Mouse (Mus musculus): ENCODE measurements around the gene Antxrl.

The Antxrl gene

DNA sequence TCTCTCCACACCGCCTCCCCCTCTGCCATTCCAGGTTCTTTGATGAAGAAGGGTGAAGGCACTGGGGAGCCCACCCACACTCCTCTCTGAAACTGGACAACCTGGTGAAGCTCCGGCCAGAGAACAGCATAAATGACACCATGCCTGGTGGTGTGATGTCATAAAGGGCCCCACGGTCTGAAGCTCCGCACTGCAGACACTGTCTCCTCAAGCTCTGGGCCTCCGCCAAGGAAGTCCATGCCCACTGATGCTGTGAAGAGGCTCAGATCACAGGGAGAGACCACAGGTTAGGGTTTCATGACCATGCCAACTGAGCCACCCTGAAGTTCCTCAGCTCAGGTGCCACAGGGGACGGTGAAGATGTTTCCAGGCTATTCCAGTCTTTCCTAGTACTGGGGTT lies at the start of gene Antxrl:
TSS of gene Antxrl (plus strand) at position 192 of the 400 bp plus-strand sequence.
- DNase-seq (ENCODE audit: low read depth, low spot score): no peak

DNA sequence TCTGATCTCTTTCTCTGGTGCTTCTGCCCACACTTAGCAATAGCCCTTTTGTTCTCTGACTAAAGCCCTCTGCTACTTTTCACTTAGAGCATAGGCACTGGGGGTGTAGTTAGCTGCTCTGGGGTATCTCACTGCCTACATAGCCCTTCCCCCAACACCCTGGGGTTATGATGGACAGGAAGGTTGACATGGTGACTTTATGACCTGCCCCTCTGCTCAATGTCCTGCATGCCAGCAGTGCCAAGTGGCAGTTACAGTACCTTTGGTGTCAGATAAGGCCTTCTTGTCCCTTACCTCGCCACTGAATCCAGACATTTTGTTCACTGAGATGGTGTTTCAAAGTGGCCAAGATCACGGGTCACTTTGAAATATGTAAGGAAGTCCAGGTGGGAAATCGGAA lies 37.4 kb upstream of the Antxrl start, which contains the start of gene Gm30083:
TSS of gene Gm30083 (minus strand) at position 120 of the 400 bp plus-strand sequence.
- DNase-seq (ENCODE audit: low read depth, low spot score): no peak

DNA sequence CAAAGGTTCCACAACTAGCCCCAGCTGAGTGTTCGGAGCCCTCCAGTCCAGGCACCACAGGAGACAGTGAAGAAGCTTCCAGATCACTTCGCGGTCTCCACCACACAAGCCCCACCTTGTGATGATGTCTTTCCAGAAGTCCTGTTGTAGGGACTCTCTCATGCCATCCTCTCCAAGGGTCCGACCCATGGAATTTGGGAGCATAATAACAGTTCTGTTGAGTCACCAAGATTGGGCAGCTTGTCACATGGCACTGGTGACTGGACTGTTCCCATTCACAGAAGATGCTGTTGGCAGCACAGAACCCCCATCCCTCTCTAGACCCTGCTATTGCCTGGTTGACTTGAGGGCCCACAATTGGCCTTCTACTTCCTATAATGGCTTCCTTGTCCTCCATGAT lies 36.1 kb upstream of the Antxrl start, which contains the start of gene Gm5460:
TSS of gene Gm5460 (plus strand) at position 378 of the 400 bp plus-strand sequence.
- no peak for DNase-seq (ENCODE audit: low read depth, low spot score)

DNA sequence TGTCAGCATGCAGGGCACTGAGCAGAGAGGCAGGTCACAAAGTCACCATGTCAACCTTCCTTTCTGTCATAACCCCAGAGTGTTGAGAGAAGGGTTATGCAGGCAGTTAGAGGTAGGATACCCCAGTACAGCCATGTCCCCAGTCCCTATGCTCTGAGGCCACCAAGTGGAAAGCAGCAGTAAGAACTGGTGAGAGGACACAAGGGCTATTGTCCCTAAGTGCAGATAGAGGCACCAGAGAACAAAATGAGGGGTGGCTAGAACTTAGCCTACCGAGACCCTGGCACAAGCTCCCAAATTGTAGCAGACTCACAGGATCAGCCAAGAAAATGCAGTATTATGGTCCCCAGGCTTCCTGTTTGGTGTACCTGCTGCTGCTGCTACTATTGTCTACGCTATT lies 35.6 kb upstream of the Antxrl start:
- DNase-seq (ENCODE audit: low read depth, low spot score): no peak

DNA sequence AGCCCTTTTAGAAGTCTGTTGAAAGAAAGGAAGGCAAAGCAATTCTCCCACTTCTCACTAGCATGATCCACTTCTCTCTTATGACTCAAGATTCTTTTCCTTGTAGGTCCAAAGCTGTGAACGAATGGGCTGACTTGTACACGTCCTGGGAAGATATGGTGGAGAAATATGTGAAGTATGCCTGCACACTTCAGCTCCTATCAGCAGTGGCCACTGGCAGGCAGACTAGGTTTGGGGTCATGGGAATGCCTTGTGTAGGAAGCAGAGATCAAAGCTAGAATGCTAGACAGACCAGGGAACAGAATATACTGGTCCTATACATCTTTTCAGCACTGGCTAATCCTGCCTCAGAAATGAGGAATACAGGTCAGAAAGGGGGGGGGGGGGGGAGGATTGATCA lies 25.8 kb upstream of the Antxrl start:
- DNase-seq (ENCODE audit: low read depth, low spot score): no peak

DNA sequence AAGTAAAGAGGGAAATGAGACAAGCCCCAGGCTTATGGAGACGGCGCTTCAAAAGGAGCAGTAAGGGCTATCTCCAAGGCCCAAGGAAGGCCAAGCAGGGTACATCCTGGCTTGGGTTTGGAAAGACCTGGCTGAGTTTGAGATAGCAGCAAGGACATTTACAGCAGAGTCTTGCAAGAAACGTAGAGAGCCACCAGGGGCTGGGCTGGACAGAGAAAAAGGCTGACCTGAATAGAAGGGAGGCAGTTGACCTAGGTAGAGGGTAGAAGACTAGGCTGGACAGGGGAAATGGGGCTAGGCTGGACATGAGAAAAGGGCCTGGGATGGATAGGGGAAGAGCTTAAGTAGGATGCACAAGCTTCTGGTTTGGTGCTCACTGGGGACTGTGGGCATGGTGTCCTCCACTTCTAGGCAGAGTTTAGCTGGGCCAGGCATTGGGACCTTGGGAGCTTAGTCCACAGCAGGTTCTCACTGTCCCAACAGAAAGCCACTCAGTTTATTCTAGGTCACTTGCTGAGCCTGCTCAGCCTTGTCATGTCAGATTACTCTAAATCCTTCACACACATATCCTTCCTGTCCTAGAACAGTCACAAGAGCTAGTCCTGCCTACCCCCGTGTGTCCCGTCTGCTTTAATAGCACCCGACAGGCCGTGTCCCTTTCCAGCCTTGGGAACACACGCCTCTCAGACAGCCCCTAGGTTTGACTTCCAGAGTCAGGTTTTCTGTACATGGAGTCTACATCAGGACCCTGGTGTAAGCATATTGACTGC lies 18.5 kb upstream of the Antxrl start:
- no peak for DNase-seq (ENCODE audit: low read depth, low spot score)

DNA sequence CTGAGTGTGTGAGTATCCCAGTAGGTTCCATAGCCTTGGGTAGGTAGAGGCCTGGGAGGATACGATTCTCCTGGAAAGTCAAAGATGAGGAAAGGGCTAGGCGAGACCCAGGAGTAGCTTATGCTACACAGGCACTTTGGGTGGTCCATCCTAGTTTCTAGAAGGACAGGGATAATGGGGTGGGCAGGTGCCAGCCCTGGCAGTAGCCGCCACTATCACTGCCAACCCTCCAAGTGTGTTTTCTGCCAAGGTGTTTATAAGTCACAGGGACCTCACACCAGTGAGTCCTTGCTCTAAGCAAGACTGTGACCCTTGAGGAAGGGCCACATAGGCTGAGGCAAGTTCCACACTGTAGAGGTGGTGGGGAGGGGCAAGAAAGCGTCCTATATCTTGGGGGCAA lies 11.3 kb upstream of the Antxrl start:
- DNase-seq (ENCODE audit: low read depth, low spot score): no peak

DNA sequence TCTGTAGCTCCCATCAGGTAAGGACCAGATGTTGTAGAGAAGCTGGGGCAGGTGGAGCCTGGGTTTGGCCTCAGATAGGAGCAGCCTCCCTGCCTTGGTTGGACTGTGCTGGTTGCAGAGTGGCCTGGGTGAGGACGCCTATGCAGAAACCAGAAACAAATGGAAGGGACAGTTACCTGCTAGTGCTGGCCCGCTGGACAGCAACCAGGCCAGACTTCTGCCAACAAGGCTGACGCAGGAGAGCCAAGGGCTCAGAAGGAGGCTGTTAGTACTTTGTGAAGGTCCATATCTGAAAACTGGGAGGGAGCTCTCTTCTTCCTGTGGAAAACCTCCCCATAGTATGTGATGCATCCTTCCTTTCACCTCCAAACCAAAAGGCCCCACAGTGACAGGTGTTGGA lies 9.2 kb upstream of the Antxrl start:
- DNase-seq (ENCODE audit: low read depth, low spot score): no peak

DNA sequence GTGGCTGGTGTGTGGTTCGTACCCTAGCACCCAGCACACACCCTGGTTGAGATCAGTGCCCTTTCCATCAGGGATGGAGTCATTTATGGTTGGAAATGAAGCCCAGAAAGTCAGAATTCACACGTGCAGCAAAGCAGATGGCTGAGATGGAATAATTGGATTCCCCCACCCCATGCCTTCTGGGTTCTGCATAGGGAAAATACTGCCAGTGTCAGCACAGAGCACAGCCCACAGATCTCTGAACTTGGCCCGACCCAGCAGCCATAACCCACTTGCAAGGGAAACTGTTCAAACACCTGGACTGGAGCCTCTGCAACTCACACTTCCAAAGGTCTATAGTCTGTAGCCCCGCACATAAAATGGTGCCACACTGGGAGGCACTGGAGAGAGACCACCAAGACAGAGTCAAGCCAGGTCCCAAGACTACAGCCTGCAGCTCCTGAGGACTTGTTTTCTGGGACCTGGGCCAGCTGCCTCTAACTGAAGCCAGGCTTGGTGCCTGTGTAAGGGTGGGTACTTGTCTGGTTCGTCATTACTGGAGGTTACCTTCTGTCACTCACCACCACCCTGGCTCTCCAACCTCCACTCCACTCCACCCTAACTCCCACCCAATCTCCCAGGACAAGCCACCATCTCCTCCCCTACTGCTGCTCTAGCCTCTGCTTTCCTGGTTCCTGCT lies 2.3 kb upstream of the Antxrl start:
- no peak for DNase-seq (ENCODE audit: low read depth, low spot score)

DNA sequence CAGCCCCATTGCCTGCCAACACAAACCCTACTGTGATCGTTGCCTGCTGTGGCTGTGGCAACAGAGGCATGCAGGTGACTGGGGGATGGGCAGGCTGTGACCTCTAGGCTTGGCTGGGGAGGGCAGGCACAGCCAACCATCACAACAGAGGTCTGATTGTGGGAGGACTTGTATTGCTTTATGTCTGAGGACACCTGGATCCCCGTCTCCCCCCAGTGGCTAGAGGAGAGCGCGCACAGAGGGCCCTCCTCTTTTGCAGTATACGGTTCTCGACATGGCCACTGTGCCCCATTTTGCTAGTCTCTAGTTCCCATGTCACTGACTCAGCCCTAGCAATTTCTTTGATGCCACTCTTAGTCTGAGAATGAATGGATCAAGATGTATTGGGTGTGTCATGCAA lies 19.2 kb downstream of the Antxrl start:
- peak; percentile 45 for DNase-seq (ENCODE audit: low read depth, low spot score)

DNA sequence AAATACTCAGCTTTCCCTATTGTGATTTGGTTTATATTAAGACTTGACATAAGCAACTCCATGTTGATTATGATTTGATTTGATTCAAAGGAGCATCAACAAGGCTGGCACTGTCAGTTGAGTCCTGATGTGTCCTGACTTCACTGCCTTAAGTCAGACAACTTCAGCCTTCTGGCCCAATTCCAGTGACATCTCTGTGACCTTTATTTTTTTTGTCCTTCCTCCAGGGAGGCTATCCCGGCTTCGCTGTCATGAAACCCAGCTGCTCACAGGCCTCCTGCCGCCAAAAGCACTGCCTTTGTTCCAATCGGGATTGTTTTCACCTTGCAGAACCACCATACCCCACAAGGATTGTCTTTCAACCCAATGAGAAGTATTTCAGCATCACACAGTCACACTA lies 22.8 kb downstream of the Antxrl start:
- no peak for DNase-seq (ENCODE audit: low read depth, low spot score)

DNA sequence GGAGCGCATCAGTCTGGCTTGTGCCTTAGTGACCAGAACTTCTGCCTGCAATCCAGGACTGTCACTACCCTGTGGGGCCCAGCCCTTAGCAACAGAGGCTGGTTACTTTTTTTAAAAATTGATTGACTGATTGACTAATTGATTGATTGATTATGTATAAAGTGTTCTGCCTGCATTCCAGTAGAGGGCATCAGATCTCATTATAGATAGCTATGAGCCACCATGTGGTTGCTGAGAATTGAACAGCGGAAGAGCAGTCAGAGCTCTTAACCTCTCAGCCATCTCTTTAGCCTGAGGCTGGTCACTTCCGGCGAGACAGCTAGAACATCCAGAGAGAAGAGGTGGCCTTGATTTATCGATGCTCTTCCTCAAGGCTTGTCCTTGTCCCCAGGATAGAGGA lies 24.7 kb downstream of the Antxrl start:
- DNase-seq (ENCODE audit: low read depth, low spot score): no peak

DNA sequence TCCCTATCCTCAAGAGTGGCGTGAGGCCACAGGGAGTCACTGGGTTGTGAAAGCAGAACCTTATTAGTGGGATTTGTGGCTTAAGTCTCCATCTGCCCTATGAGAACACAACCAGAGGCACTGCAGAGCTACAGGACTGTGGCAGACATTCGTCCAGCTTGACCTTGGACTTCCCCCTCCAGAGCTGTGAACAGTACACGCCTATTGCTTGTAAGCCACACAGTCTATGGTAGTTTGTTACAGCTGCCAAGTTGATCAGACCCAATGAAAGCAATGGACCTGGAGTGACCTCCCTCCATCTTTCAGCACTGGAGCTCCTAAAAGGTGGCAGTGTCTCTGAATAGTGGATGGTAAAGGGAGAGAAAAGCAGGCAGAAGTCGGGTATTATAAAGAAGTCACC lies 25.8 kb downstream of the Antxrl start:
- DNase-seq (ENCODE audit: low read depth, low spot score): no peak

DNA sequence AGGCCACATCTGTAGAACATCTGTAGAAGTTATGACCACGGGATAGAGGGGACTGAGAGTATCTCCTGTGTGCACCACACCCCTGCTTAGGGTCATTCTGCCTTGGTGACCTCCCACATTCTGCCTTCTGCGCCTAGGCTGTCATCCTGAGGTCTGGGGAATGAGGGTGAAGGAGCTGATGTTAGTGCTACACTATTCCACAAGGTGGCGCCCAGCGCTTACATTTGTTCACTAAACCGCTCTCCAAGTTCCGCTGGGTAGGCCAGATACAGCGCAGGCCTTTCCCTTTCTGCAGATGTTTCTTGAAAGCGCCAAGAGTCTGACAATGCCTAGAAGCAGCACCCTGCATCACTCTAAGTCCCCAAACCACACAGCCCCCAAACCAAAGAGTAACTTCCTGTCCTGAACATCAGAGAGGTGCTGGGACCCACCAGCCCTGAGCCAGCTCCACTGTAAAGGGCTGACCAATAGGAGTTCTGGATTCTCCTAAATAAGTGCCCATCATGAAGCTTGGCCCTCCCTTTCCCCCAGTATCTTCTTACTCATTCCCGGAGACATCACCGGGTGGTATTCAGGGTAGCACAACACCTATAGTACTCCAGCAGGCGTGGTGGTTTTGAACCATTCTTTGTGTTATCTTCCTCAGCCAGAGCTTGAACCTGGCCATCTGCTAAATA lies 28.0 kb downstream of the Antxrl start:
- DNase-seq (ENCODE audit: low read depth, low spot score): peak; percentile 86

DNA sequence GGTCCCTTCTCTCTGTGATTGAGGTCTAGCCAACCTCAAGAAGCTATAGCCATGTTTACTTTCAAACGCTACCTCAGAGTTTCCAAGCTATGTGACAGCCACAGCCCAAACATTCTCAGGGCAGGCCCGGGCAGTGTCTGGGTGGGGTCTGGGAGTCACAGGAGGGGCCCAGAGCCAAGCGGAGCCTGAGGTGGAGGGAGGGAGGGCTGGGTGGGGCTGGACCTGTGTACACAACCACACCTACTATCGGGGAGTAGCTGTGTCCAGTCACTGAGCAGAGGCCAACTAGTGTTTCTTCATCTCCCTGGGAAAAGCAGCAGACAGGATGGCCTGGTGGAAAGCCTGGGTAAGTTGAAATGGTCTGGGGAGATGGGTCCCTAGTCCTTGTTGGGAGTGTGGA lies 33.2 kb downstream of the Antxrl start, which contains the start of gene Anxa8:
TSS of gene Anxa8 (plus strand) at position 251 of the 400 bp plus-strand sequence.
- DNase-seq (ENCODE audit: low read depth, low spot score): no peak

DNA sequence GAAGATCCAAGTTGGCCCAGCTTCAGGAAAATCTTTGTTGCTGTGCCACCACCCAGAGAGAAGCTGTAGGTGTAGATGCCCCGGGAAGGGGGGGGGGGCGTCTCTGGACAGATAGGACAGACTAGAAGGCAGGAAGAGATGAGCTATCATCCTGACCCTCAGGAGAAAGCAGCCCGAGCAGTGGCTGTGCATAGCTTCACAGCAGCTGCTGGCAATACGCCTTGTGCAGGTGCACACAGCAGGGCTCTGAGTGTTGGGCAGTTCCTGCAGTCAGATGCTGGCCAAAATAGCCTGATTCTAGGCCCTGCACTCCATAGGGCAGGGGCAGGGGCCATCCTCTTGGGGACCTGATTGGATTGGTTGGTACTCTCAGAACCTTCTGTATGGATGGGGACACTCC lies 34.3 kb downstream of the Antxrl start:
- DNase-seq (ENCODE audit: low read depth, low spot score): no peak

DNA sequence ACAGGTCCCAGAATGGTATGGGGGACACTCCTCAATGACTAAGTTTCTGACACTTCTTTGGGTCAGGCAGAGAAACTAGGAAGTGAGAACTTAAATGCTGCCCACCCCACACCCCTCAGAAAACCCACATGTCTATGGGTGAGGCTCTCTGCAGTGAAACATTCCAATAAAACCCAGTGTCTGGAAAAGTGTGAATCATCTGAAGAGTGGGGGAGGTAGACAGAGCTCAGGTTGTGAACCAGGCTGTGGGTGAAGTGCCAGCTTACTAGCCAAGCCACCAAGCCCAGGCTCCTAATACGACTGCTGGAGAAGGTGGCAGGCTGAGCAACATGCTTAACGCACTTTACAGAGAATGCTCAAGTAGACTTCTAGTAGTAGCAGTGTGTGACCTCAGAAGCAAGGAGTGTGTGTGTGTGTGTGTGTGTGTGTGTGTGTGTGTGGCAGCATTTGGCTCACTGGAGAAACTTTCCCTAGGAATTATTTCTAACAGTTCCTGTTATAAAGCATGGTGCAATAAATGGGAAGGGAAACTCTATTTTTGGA lies 35.4 kb downstream of the Antxrl start:
- no peak for DNase-seq (ENCODE audit: low read depth, low spot score)

DNA sequence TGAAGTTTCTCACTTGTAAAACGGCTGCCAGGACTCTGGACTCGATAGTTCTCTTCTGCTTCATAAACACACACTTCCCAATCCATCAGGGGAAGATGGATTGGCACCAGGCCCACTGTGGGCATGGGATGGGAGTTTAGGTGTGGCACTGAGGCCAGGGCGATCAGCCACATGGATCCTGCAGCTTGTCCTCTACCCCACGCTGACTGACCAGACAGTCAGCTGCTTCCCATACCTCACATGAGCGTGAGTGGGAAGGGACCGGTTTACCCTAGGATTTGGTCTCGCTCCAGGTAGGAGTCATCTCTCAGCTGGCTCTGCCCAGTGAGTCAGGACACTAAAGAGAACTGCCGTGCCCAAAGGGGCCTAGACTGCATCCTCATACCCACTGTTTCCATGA lies 37.3 kb downstream of the Antxrl start:
- DNase-seq (ENCODE audit: low read depth, low spot score): no peak

DNA sequence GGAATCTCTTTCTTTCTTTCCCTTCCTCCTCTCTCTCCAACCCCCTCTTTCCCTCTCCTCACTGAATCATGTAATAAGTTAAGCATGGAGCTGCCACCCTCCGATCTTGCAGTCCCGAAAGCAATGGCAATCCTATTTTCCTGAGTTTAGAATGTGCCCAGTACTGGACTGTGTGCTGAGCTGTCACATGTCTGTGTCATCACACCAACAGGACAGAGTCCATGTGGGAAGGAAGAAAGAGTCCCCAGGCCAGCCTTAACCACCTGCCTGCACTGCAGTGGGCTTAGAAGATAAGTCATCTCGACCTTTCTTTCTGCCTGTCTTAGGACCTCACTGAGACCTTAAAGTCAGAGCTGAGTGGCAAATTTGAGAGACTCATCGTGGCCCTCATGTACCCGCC lies 39.0 kb downstream of the Antxrl start:
- DNase-seq (ENCODE audit: low read depth, low spot score): no peak

DNA sequence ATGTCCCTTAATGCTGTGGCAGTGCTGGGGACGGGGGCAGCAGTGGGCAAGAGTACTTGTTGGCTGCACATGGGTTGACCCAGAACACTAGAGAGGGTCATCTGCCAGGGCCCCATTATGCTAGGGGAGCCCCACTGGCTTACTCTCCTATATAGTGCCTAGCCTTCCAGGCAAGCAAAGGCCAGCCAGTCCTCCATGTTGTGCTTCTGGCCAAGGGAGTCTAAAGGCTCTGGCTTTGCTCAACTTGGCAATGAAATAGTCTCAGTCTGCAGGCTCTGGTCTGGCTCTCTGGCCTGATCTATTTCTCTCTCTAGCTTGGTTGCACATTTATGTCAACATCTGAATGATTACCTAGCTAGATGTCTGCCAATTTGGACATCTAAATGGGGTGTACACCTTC lies 40.3 kb downstream of the Antxrl start:
- DNase-seq (ENCODE audit: low read depth, low spot score): no peak

DNA sequence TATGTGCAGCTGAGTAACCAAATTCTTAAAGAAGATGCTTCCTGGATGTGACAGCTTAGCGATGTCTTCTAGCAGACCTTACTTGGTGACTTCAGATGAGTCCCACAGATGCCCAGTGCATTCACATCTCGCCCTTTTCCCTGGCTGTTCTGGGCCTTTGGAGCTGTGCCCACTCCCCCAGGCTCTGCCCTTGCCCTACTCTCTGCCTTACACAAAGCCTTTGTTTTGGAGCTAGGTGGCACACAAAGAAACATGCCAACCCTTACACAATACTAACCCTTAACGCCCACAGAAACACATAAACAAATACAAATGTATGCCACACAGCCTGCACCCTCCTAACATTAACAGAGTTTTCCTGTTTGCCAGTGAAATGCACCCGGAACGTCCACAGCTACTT lies 43.7 kb downstream of the Antxrl start:
- DNase-seq (ENCODE audit: low read depth, low spot score): no peak

DNA sequence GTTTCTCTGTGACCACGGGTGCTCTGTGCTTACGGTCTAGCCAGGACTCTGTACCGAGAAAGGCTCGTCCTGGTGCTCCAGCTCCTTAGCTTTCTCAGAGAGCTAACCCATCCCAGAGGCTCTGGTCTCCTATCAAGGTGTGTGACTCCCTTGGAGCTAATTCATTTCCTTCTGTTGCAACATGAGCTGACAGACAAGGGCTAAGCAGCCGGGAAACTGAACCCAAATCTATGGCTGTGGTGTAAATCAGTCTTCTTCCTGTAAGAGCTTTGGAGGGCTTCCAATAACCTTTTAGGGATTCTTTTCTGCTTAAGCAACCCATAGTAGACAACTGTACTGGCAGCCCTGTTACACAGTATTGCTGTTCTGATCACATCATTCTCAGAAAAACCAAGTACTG lies 50.1 kb downstream of the Antxrl start, which contains the start of gene A630023A22Rik:
TSS of gene A630023A22Rik (minus strand) at position 154 of the 400 bp plus-strand sequence.
- no peak for DNase-seq (ENCODE audit: low read depth, low spot score)
